Mouse (Mus musculus) CH12.LX (cell line): ENCODE results near the gene Dppa3. TPM values are rescaled to one million over a fixed set of nuclear protein-coding genes. Genes with fewer than 3 reads are reported as not detected.
A peak's percentile ranks its signal among the peaks of the same experiment; 100 is the strongest.

Experiments used
- DNase-seq: peaks from one replicate; pipeline ENCODE4 v3.0.0-alpha.2; 2013; ENCODE audit errors: extremely low read depth
- H3K27ac ChIP-seq: 2 replicates; pipeline ENCODE4 v1.5.1; 2012; ENCODE audit warnings: low read depth, mild to moderate bottlenecking, control low read depth, moderate library complexity; ENCODE audit not compliant: insufficient read depth
- H3K27me3 ChIP-seq: replicated peaks from 2 replicates; pipeline ENCODE3; 2012; ENCODE audit warnings: inconsistent platforms
- H3K36me3 ChIP-seq, 2 experiments: replicated peaks in 1 of 2; 2 replicates each; pipeline versions ENCODE3 to v1.6.1; 2012; ENCODE audit warnings: inconsistent platforms in 1 of 2, low read length in 1 of 2, mild to moderate bottlenecking in 1 of 2, mixed read lengths in 1 of 2, moderate library complexity in 1 of 2; ENCODE audit not compliant: control insufficient read depth in 1 of 2, insufficient read depth in 1 of 2
- H3K4me1 ChIP-seq, 2 experiments: 2 replicates each; pipeline ENCODE4 v1.6.1; 2012; ENCODE audit warnings: inconsistent platforms in 1 of 2, moderate library complexity in 1 of 2; ENCODE audit not compliant: insufficient read depth in 2 of 2, control insufficient read depth in 1 of 2
- H3K4me2 ChIP-seq: 2 replicates; pipeline ENCODE4 v1.6.1; 2012; ENCODE audit warnings: low read depth, mild to moderate bottlenecking, control low read depth; ENCODE audit not compliant: poor library complexity, insufficient read depth, severe bottlenecking
- H3K4me3 ChIP-seq, 3 experiments: fragments of 150-350 bp in 1 of 3; sonication (generic) in 1 of 3; replicated peaks in 1 of 3; 2 replicates each; pipeline versions ENCODE3 to v1.5.1; 2011 to 2012; ENCODE audit warnings: low read depth in 2 of 3, low read length in 2 of 3, mild to moderate bottlenecking in 2 of 3, moderate library complexity in 2 of 3, control low read depth in 1 of 3, improper control_type of control experiment in 1 of 3, inconsistent platforms in 1 of 3, mixed read lengths in 1 of 3; ENCODE audit not compliant: poor library complexity in 1 of 3
- H3K79me2 ChIP-seq: replicated peaks from 2 replicates; pipeline ENCODE4 v1.6.1; 2012; ENCODE audit warnings: mild to moderate bottlenecking, moderate library complexity; ENCODE audit not compliant: control insufficient read depth, poor library complexity, insufficient read depth, severe bottlenecking; ENCODE audit errors: extremely low read depth
- H3K9ac ChIP-seq: 2 replicates; pipeline ENCODE4 v1.6.1; 2012; ENCODE audit warnings: low read depth, mild to moderate bottlenecking, control low read depth, moderate library complexity; ENCODE audit not compliant: insufficient read depth
- H3K9me3 ChIP-seq: replicated peaks from 2 replicates; pipeline ENCODE3; 2012; ENCODE audit warnings: low read length, inconsistent platforms, mixed read lengths
- BHLHE40 ChIP-seq: IDR thresholded peaks from 2 replicates; pipeline ENCODE4 v1.6.1; 2011; ENCODE audit warnings: mild to moderate bottlenecking, low read depth, low read length, improper control_type of control experiment
- CHD1 ChIP-seq: IDR thresholded peaks from 2 replicates; pipeline ENCODE4 v1.6.1; 2012; ENCODE audit warnings: low read depth, low read length, improper control_type of control experiment, inconsistent platforms
- CHD2 ChIP-seq: IDR thresholded peaks from 2 replicates; pipeline ENCODE4 v1.6.1; 2011; ENCODE audit warnings: low read length, improper control_type of control experiment
- CTCF ChIP-seq, 2 experiments: IDR thresholded peaks in 1 of 2; conservative IDR thresholded peaks in 1 of 2; 2 replicates each; pipeline ENCODE4 v1.5.1; 2011 to 2012; ENCODE audit warnings: low read depth in 2 of 2, low read length in 2 of 2, improper control_type of control experiment in 1 of 2, inconsistent platforms in 1 of 2, mild to moderate bottlenecking in 1 of 2, moderate library complexity in 1 of 2
- E2F4 ChIP-seq: IDR thresholded peaks from 2 replicates; pipeline ENCODE4 v1.6.1; 2011; ENCODE audit warnings: low read depth, low read length, improper control_type of control experiment; ENCODE audit not compliant: insufficient replicate concordance
- ELF1 ChIP-seq: IDR thresholded peaks from 2 replicates; pipeline ENCODE4 v1.6.1; 2014; ENCODE audit warnings: low read depth, mild to moderate bottlenecking, inconsistent platforms, low read length, improper control_type of control experiment
- EP300 ChIP-seq: IDR thresholded peaks from 2 replicates; pipeline ENCODE4 v1.6.1; 2011; ENCODE audit warnings: low read length, improper control_type of control experiment
- ETS1 ChIP-seq: conservative IDR thresholded peaks from 2 replicates; pipeline ENCODE4 v1.6.1; 2012; ENCODE audit warnings: low read depth, mild to moderate bottlenecking, inconsistent platforms, low read length, improper control_type of control experiment, moderate library complexity
- GABPA ChIP-seq: IDR thresholded peaks from 2 replicates; pipeline ENCODE4 v1.6.1; 2012; ENCODE audit warnings: low read depth, low read length, improper control_type of control experiment, inconsistent platforms; ENCODE audit not compliant: insufficient replicate concordance
- HCFC1 ChIP-seq: IDR thresholded peaks from 2 replicates; pipeline ENCODE4 v1.6.1; 2012; ENCODE audit warnings: low read depth, mild to moderate bottlenecking, inconsistent platforms, low read length, improper control_type of control experiment
- IRF4 ChIP-seq: IDR thresholded peaks from 2 replicates; pipeline ENCODE4 v1.6.1; 2014; ENCODE audit warnings: low read depth, mild to moderate bottlenecking, inconsistent platforms, low read length, improper control_type of control experiment
- JUN ChIP-seq: IDR thresholded peaks from 2 replicates; pipeline ENCODE4 v1.6.1; 2011; ENCODE audit warnings: low read depth, mild to moderate bottlenecking, low read length, improper control_type of control experiment, moderate library complexity; ENCODE audit not compliant: insufficient read depth
- KAT2A ChIP-seq: IDR thresholded peaks from 2 replicates; pipeline ENCODE4 v1.6.1; 2012; ENCODE audit warnings: low read length, improper control_type of control experiment, inconsistent platforms; ENCODE audit not compliant: insufficient replicate concordance
- MAZ ChIP-seq: IDR thresholded peaks from 2 replicates; pipeline ENCODE4 v1.6.1; 2012; ENCODE audit warnings: low read depth, mild to moderate bottlenecking, inconsistent platforms, low read length, improper control_type of control experiment, moderate library complexity
- MEF2A ChIP-seq: IDR thresholded peaks from 2 replicates; pipeline ENCODE4 v1.6.1; 2014; ENCODE audit warnings: low read depth, mild to moderate bottlenecking, inconsistent platforms, low read length, improper control_type of control experiment, borderline replicate concordance
- MXI1 ChIP-seq: IDR thresholded peaks from 2 replicates; pipeline ENCODE4 v1.6.1; 2011; ENCODE audit warnings: mild to moderate bottlenecking, low read depth, low read length, improper control_type of control experiment
- MYC ChIP-seq: IDR thresholded peaks from 2 replicates; pipeline ENCODE4 v1.6.1; 2011; ENCODE audit warnings: low read depth, mild to moderate bottlenecking, improper control_type of control experiment, low read length
- NELFE ChIP-seq: IDR thresholded peaks from 2 replicates; pipeline ENCODE4 v1.6.1; 2011; ENCODE audit warnings: low read depth, low read length, improper control_type of control experiment
- PAX5 ChIP-seq: IDR thresholded peaks from 2 replicates; pipeline ENCODE4 v1.6.1; 2012; ENCODE audit warnings: low read length, inconsistent platforms, mixed read lengths
- POLR2A ChIP-seq: IDR thresholded peaks from 2 replicates; pipeline ENCODE4 v1.6.1; 2011; ENCODE audit warnings: low read depth, mild to moderate bottlenecking, improper control_type of control experiment, low read length
- RAD21 ChIP-seq: IDR thresholded peaks from 2 replicates; pipeline ENCODE4 v1.6.1; 2011; ENCODE audit warnings: low read depth, mild to moderate bottlenecking, low read length, improper control_type of control experiment, moderate library complexity
- RCOR1 ChIP-seq: conservative IDR thresholded peaks from 2 replicates; pipeline ENCODE4 v1.6.1; 2012; ENCODE audit warnings: low read depth, mild to moderate bottlenecking, inconsistent platforms, low read length, improper control_type of control experiment
- TBP ChIP-seq: conservative IDR thresholded peaks from 2 replicates; pipeline ENCODE4 v1.6.1; 2011; ENCODE audit warnings: low read depth, low read length, improper control_type of control experiment
- TCF12 ChIP-seq: IDR thresholded peaks from 2 replicates; pipeline ENCODE4 v1.6.1; 2014; ENCODE audit warnings: low read depth, mild to moderate bottlenecking, inconsistent platforms, low read length, improper control_type of control experiment
- USF2 ChIP-seq: conservative IDR thresholded peaks from 2 replicates; pipeline ENCODE4 v1.6.1; 2011; ENCODE audit warnings: low read depth, low read length, improper control_type of control experiment
- ZC3H11A ChIP-seq: IDR thresholded peaks from 2 replicates; pipeline ENCODE4 v1.6.1; 2012; ENCODE audit warnings: low read depth, mild to moderate bottlenecking, inconsistent platforms, low read length, improper control_type of control experiment
- ZKSCAN1 ChIP-seq: IDR thresholded peaks from 2 replicates; pipeline ENCODE4 v1.6.1; 2012; ENCODE audit warnings: low read depth, inconsistent platforms, low read length, improper control_type of control experiment, borderline replicate concordance
- ZNF384 ChIP-seq: IDR thresholded peaks from 2 replicates; pipeline ENCODE4 v1.6.1; 2012; ENCODE audit warnings: low read depth, low read length, improper control_type of control experiment, inconsistent platforms
- dilution Hi-C: fragments of 300-500 bp; cut with MboI; formaldehyde crosslinking; loops from 2 replicates; pipeline ENCODE4 v1.14.3; 2020; ENCODE audit warnings: low sequenced_read_pairs; ENCODE audit not compliant: extremely low pct_unique_long_range_greater_than_20kb, extremely low pct_ligation_motif_present
- in situ Hi-C: fragments of 300-500 bp; cut with MboI; formaldehyde crosslinking; loops from 3 replicates; pipeline ENCODE4 v1.14.3; 2019; ENCODE audit warnings: low sequenced_read_pairs, low pct_ligation_motif_present, low pct_unique_long_range_greater_than_20kb, mixed read lengths
- polyA plus RNA-seq: library from polyadenylated mRNA; unstranded; fragments of >175 nt; gene quantifications from 2 replicates; pipeline ENCODE4 v1.2.1, GENCODE M21; 2012; ENCODE audit warnings: low read depth; ENCODE audit not compliant: insufficient read length
- total RNA-seq, 2 experiments: library from RNA; depleted of rRNA; stranded (reverse); fragments of 300-350 nt in 1 of 2; fragments of >200 nt in 1 of 2; gene quantifications; 2 replicates each; pipeline ENCODE4 v1.2.3; 2012 to 2014

The Dppa3 gene
- total and polyA plus RNA-seq, 3 experiments = not detected

DNA sequence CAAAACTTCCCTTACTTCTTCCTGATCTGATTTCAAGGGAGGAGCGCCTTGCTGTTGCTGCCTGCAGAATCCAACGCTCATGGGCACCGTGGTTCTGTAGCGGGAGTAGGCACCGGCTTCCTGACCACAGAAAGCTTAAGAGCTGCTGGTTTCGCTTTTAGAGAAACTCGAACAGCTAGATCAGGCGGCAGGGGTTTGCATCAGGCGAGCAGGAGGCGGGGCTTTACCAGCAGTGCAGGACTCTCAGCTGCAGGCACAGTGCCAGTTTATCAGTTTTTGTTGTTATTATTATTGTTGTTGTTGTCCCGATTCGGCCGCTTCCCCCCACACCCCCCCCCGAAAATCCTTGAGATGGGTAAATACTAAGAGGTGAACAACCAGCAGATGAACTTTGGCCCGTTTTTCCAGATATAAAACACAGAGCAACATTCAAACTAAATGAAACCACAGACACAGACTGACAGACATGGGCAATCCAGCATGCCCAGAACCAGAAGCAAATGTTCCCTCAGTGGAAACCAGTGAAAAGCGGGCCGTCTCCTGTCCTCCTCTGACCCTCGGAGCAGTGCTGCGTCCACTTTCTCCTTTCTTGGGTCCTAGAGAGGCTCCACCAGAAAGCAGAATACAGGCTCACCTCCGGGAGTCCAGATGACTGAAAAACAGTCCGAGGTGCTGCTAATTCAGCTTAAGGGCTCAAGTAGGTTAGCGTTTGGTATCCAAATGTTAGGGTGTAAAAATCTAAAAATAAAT is 23.8 kb upstream of the Dppa3 start, which contains the start of gene Apobec1 (continued):
- TF ChIP-seq BHLHE40 (peak; percentile 88), ETS1 (peak; percentile 81), POLR2A (peak; percentile 76), IRF4 (peak; percentile 85), MEF2A (peak; percentile 76; the same call in 1 of the 2 replicates), ZC3H11A (no peak)

DNA sequence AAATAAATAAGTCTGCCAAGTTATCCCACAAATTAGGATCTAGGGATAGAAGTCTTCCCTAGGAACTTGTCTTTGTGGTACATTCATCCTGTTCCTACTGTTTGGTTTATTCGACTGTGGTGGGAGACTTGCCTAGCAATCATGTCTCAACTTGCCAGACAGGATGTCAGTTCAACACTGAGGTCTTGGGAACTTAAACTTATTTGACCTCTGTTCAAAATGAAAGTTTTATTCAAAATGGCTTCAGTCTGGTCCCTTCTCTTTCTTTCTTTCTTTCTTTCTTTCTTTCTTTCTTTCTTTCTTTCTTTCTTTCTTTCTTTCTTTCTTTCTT is 23.3 kb upstream of the Dppa3 start:
- H3K4me2 ChIP-seq = peak overlapping the region; percentile 39
- no peaks in the 10 kb centered on the region for H3K9me3 ChIP-seq
- no peak for TF ChIP-seq CHD2
- no peak for TF ChIP-seq MEF2A
- TF ChIP-seq USF2 = no peak
- no peak for TF ChIP-seq NELFE
- TF ChIP-seq CTCF (conservative IDR thresholded peaks at IDR 0.05 in 1 of 2, IDR thresholded peaks at IDR 0.05 in 1 of 2; ENCODE audit: low read depth in 2 of 2, low read length in 2 of 2) = no peak
- peak; percentile 57 for TF ChIP-seq EP300
- TF ChIP-seq CHD1 = peak; percentile 93
- no peak; the same call in 1 of the 2 replicates for TF ChIP-seq ETS1
- TF ChIP-seq RAD21 = no peak
- TF ChIP-seq, all 38 proteins: peak for 2
- in situ Hi-C loops = no loop called here
- Histone ChIP-seq H3K27ac (peak overlapping the region; percentile 95; the same call in 1 of the 2 replicates), H3K27me3 (no peaks in the 10 kb centered on the region), H3K36me3 (peaks cover 4 to 11% of the 10 kb centered on the region in 2 experiments), H3K9ac (peak overlapping the region; percentile 75), H3K4me1 (peaks cover 2 to 11% of the 10 kb centered on the region in 2 experiments; a peak in 2 of 4 replicates), H3K79me2 (peaks cover 34% of the 10 kb centered on the region), H3K4me3 (peak overlapping the region in 2 of 3 experiments; percentile 66 to 98)
- dilution Hi-C loops = no loop called here
- DNase-seq = peak; percentile 59

DNA sequence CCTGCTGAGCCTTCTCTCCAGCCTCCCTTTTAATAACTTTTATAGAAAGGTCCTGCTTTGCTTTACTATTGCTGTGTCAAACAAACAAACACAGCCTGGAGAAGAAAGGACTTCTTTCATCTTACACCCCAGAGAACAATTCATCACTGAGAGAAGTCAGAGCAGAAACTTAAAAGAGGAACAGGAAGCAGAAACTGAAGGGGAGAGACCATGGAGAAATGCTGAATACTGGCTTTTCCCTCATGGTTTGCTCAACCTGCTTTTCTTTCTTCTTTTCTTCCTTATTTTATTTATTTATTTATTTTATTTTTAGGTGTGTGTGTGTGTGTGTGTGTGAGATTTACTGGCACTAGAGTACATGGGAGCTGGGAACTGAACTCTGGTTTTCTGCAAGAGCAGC is 21.9 kb upstream of the Dppa3 start:
- no peak overlapping the region for H3K4me3 ChIP-seq
- no peaks in the 10 kb centered on the region for H3K9me3 ChIP-seq
- peaks cover 22% of the 10 kb centered on the region for H3K79me2 ChIP-seq
- H3K27me3 ChIP-seq = no peaks in the 10 kb centered on the region
- in situ Hi-C loops (no loop called here), dilution Hi-C loops (no loop called here)
- H3K27ac ChIP-seq = peak overlapping the region; percentile 16; the same call in 1 of the 2 replicates
- H3K36me3 ChIP-seq = peaks cover 4% of the 10 kb centered on the region in 2 experiments
- DNase-seq = peak; percentile 34
- no peak overlapping the region for H3K4me2 ChIP-seq
- peaks cover 2 to 11% of the 10 kb centered on the region in 2 experiments; a peak in 2 of 4 replicates for H3K4me1 ChIP-seq
- no peak overlapping the region for H3K9ac ChIP-seq
- TF ChIP-seq GABPA = no peak
- TF ChIP-seq CHD1 = no peak
- no peak for TF ChIP-seq RAD21
- no peak for TF ChIP-seq HCFC1
- TF ChIP-seq ZKSCAN1 = no peak
- no peak for TF ChIP-seq E2F4
- no peak for TF ChIP-seq ZNF384
- peak; percentile 29 for TF ChIP-seq ETS1
- no peak for TF ChIP-seq ZC3H11A
- TF ChIP-seq TBP = no peak
- TF ChIP-seq MXI1 = no peak
- TF ChIP-seq MEF2A = no peak
- no peak for TF ChIP-seq USF2
- TF ChIP-seq CHD2 = no peak
- TF ChIP-seq RCOR1 = no peak
- TF ChIP-seq BHLHE40 = no peak
- TF ChIP-seq MYC = no peak
- no peak for TF ChIP-seq JUN
- TF ChIP-seq TCF12 = no peak
- no peak for TF ChIP-seq MAZ
- TF ChIP-seq PAX5 = no peak
- TF ChIP-seq KAT2A = no peak
- TF ChIP-seq ELF1 = peak; percentile 67
